Mouse (Mus musculus): ENCODE results near the gene Vmn2r96.

GRCm38 (mm10) chr17:18523371-18523770 is 49.6 kb upstream of the Vmn2r96 start:
- no peak for TF ChIP-seq ZNF384 (IDR thresholded peaks at IDR 0.05; ENCODE audit: low read depth, low read length)
- TF ChIP-seq SIN3A (IDR thresholded peaks at IDR 0.05; ENCODE audit: low read length), result no peak
